Mouse (Mus musculus) brain, embryonic 14.5 days (tissue): ENCODE data around the gene Rnaseh2a.

Experiments used
- CTCF ChIP-seq: fragments of 200-500 bp; IDR thresholded peaks from 2 replicates; pipeline ENCODE4 v1.5.1; 2012; ENCODE audit warnings: inconsistent platforms, mild to moderate bottlenecking, moderate library complexity, borderline replicate concordance; ENCODE audit not compliant: insufficient read depth, insufficient read length; ENCODE audit errors: extremely low read depth
- POLR2A ChIP-seq: fragments of 200-500 bp; IDR thresholded peaks from 2 replicates; pipeline ENCODE4 v1.6.1; 2012; ENCODE audit warnings: mild to moderate bottlenecking, inconsistent platforms, borderline replicate concordance; ENCODE audit not compliant: poor library complexity, insufficient read depth, insufficient read length, severe bottlenecking; ENCODE audit errors: extremely low read depth

GRCm38 (mm10) chr8:84934860-84935259 is 34.7 kb downstream of the Rnaseh2a start:
- TF ChIP-seq CTCF (no peak), POLR2A (no peak)
